22 mouse cellular contexts compared by ENCODE assay signal in genomic region chr3:100473146-100473545, GRCm38 (mm10). TPM values are rescaled to one million over a fixed set of nuclear protein-coding genes. Genes with fewer than 3 reads are reported as not detected.
DNase-seq lines count a peak whose midpoint lies in the region; ATAC-seq lines count a peak whose summit lies in the region.
"Had no signal": no experiment of that assay in that cellular context is flagged by ENCODE, and none has a peak within 500 bp of the region (broad histone marks: within the 10 kb centered on the region; RNA-seq: fewer than 3 reads in every experiment).

No protein-coding gene starts in this region.

- H3K4me1 ChIP-seq in kidney, embryonic 15.5 days: peaks cover 18% of the 10 kb centered on the region
- H3K4me1 ChIP-seq: forebrain, embryonic 15.5 days; limb, embryonic 15.5 days; stomach, embryonic 15.5 days had no signal

- H3K27me3 ChIP-seq in kidney, embryonic 15.5 days: no peaks in the 10 kb centered on the region
- H3K27me3 ChIP-seq: forebrain, embryonic 15.5 days; limb, embryonic 15.5 days; stomach, embryonic 15.5 days had no signal

- H3K27ac ChIP-seq in kidney, embryonic 15.5 days: no peak overlapping the region
- H3K27ac ChIP-seq: forebrain, embryonic 15.5 days; heart, embryonic 10.5 days; limb, embryonic 15.5 days; liver, embryonic 15.5 days; neural tube, embryonic 12.5 days; stomach, embryonic 15.5 days had no signal

- no peaks in the 10 kb centered on the region for H3K36me3 ChIP-seq in kidney, embryonic 15.5 days
- H3K36me3 ChIP-seq: forebrain, embryonic 15.5 days; limb, embryonic 15.5 days; neural tube, embryonic 12.5 days; stomach, embryonic 15.5 days had no signal

- H3K9me3 ChIP-seq in kidney, embryonic 15.5 days (replicated peaks): no peaks in the 10 kb centered on the region
- H3K9me3 ChIP-seq: forebrain, embryonic 15.5 days; heart, embryonic 10.5 days; limb, embryonic 15.5 days; liver, embryonic 15.5 days; neural tube, embryonic 12.5 days; stomach, embryonic 15.5 days had no signal

- WGBS in kidney, embryonic 15.5 days: 80% methylated on average over 21 of the region's 21 CpGs

- peak; percentile 9 for DNase-seq in kidney, adult 11 months
- peak; percentile 63 to 80 for DNase-seq in adrenal gland, adult (ENCODE audit: inconsistent age in 2 of 2, low spot score in 1 of 2)
- DNase-seq in adrenal gland, postnatal 10 days: peak; percentile 59
- no peak for DNase-seq in thymus, postnatal 10 days (ENCODE audit: low spot score in 2 of 2)
- no peak for DNase-seq in lung, adult 18-20 months
- DNase-seq: B cell, adult 2 months; cerebellum, adult 11 months; cerebellum, postnatal 10 days; gastrocnemius, postnatal 25 days; thymus, postnatal 25 days had no signal

- no peak overlapping the region for H3K4me3 ChIP-seq in kidney, embryonic 15.5 days (replicated peaks)
- H3K4me3 ChIP-seq: forebrain, embryonic 15.5 days; heart, embryonic 10.5 days; limb, embryonic 15.5 days; liver, embryonic 15.5 days; neural tube, embryonic 12.5 days; stomach, embryonic 15.5 days had no signal

- no peak overlapping the region for H3K4me2 ChIP-seq in kidney, embryonic 15.5 days
- H3K4me2 ChIP-seq: forebrain, embryonic 15.5 days; limb, embryonic 15.5 days; liver, embryonic 15.5 days; midbrain, embryonic 11.5 days; neural tube, embryonic 12.5 days; stomach, embryonic 15.5 days had no signal

- no peak overlapping the region for H3K9ac ChIP-seq in kidney, embryonic 15.5 days
- H3K9ac ChIP-seq: forebrain, embryonic 15.5 days; limb, embryonic 15.5 days; liver, embryonic 15.5 days; neural tube, embryonic 12.5 days; stomach, embryonic 15.5 days had no signal

- ATAC-seq in kidney, embryonic 15.5 days (replicated peaks; ENCODE audit: low FRiP score): no peak
- ATAC-seq in monocyte, adult 5-6 weeks (replicated peaks; ENCODE audit: insufficient number of reproducible peaks, low FRiP score, low TSS enrichment, poor library complexity, severe bottlenecking): peak; percentile 22; the same call in 1 of the 2 replicates
- ATAC-seq: forebrain, embryonic 15.5 days; hindbrain, embryonic 16.5 days; intestine, postnatal 0 days; lung, postnatal 0 days had no signal

RNA-seq across cellular contexts. Expression of gene Tent5c, which starts 16.0 kb away (rescaled TPM):
- 7.3 and 9.4 TPM in 2 replicates for polyA plus RNA-seq in kidney, embryonic 15.5 days (2015; fragmentation: Nextera tagmentation; extraction: Ambion mirVana)
- 10 to 100 TPM; 18.1 to 23.5 TPM for total RNA-seq in adrenal gland, postnatal 10 days (2021)
- 16.9 to 63.7 TPM (median 57.7 TPM) in 3 replicates for total RNA-seq in monocyte, adult 5-6 weeks (2017)

Comparison
In these comparisons a context has a peak if more than half of its experiments do, and no peak if none do; other contexts are left out.
1. DNase-seq: peak in kidney, adult 11 months (single experiment), adrenal gland, adult (2 of 2) and adrenal gland, postnatal 10 days (single experiment); none in thymus, postnatal 10 days (0 of 2) and lung, adult 18-20 months (0 of 2).